Mouse (Mus musculus) heart, embryonic 14.5 days (tissue): Measurements from ENCODE around the gene Ahdc1. TPM values are rescaled to one million over a fixed set of nuclear protein-coding genes. Genes with fewer than 3 reads are reported as not detected.

Experiments
- ATAC-seq: fragments of 200-750 bp; cut with Nextera tagmentation; 2 replicates; pipeline ENCODE4 v1.8.0; 2017; ENCODE audit warnings: low read depth, moderate TSS enrichment; ENCODE audit not compliant: insufficient number of reproducible peaks, insufficient read depth, low FRiP score
- H3K27ac ChIP-seq, 2 experiments: fragments of 200-500 bp in 1 of 2; fragments of 300-500 bp in 1 of 2; sonication (generic) in 1 of 2; replicated peaks in 1 of 2; 2 replicates each; pipeline ENCODE4 v1.5.1; 2012 to 2014; ENCODE audit warnings: low read depth in 2 of 2, low read length in 2 of 2, control low read depth in 1 of 2, mild to moderate bottlenecking in 1 of 2, mixed read lengths in 1 of 2; ENCODE audit not compliant: control insufficient read depth in 1 of 2, insufficient read depth in 1 of 2
- H3K27me3 ChIP-seq: fragments of 300-500 bp; sonication (generic); 2 replicates; pipeline ENCODE4 v1.6.1; 2014; ENCODE audit warnings: mild to moderate bottlenecking, low read length, control low read depth; ENCODE audit not compliant: control insufficient read depth, insufficient read depth
- H3K36me3 ChIP-seq: fragments of 300-500 bp; sonication (generic); 2 replicates; pipeline ENCODE4 v1.6.1; 2014; ENCODE audit warnings: mild to moderate bottlenecking, control low read depth, low read length, mixed read lengths; ENCODE audit not compliant: control insufficient read depth, insufficient read depth
- H3K4me1 ChIP-seq, 2 experiments: fragments of 200-500 bp in 1 of 2; fragments of 300-500 bp in 1 of 2; sonication (generic) in 1 of 2; 2 replicates each; pipeline ENCODE4 v1.6.1; 2012 to 2014; ENCODE audit warnings: low read length in 2 of 2, control low read depth in 1 of 2, mixed read lengths in 1 of 2; ENCODE audit not compliant: control insufficient read depth in 2 of 2, insufficient read depth in 2 of 2
- H3K4me2 ChIP-seq: fragments of 300-500 bp; sonication (generic); 2 replicates; pipeline ENCODE4 v1.6.1; 2014; ENCODE audit warnings: mild to moderate bottlenecking, low read length
- H3K4me3 ChIP-seq, 2 experiments: fragments of 200-500 bp in 1 of 2; fragments of 300-500 bp in 1 of 2; sonication (generic) in 1 of 2; 2 replicates each; pipeline ENCODE4 v1.5.1; 2012 to 2014; ENCODE audit warnings: low read length in 2 of 2, mild to moderate bottlenecking in 2 of 2, control low read depth in 1 of 2, low read depth in 1 of 2, moderate library complexity in 1 of 2; ENCODE audit not compliant: control insufficient read depth in 1 of 2, insufficient read depth in 1 of 2
- H3K9ac ChIP-seq: fragments of 300-500 bp; sonication (generic); 2 replicates; pipeline ENCODE4 v1.6.1; 2014; ENCODE audit warnings: mild to moderate bottlenecking, low read length
- H3K9me3 ChIP-seq: fragments of 300-500 bp; sonication (generic); 2 replicates; pipeline ENCODE4 v1.6.1; 2016; ENCODE audit warnings: low read length, control low read depth; ENCODE audit not compliant: control insufficient read depth
- WGBS: fragments of 180-500 bp; shearing (Covaris S2); extraction: QIAGEN DNeasy Blood & Tissue Kit; methylation state at CpG from one replicate; pipeline ENCODE4 v1.1.7; 2014; 5-methylcytosine and 5-hydroxymethylcytosine counted together
- polyA plus RNA-seq: library from polyadenylated mRNA; unstranded; fragments of >200 nt; fragmentation: Nextera tagmentation; extraction: Ambion mirVana; gene quantifications from 2 replicates; pipeline ENCODE4 v1.2.1, GENCODE M21; 2014

Ahdc1 gene
- polyA plus RNA-seq, 1 experiment from 2014 or later = 9.0 TPM

DNA sequence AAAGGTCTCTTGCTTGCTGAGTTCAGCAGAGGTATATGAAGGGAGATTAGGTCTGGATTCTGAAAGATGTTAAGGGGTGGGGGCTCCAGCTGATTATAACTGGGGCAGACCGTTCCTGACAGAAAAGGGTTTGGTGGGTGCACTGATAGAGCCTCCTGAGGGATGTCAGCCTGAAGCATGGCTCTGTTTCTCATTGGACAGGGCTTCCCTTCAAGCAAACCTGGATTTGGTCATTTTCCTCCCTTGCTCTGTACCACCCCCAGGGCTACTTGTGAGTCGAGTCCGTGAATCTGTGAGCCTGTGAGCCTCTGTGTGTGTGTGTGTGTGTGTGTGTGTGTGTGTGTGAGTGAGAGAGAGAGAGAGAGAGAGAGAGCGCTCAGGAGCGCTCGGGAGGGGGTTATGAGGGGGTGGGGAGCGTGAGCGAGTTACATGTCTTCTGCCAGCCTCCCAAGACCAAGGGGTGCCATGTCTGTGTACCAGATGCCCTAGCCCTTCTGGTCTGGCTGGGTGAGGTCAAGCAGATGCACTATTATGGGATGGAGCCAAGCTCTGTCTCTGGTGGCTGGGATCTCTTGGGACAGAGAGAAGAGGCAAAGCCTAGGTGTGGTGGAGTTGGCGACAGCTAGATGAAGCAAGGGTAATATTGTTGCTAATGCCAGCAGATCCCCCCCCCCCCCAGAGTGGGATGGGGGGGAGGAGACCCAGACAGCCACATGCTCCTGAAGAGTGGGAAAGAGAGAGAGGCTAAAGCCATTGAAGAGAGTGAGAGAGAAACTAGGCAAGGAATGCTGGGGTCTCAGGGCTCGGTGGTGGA, 4.0 kb downstream of the Ahdc1 start:
- Histone ChIP-seq H3K4me3 (no peak overlapping the region; a peak in 1 of 4 replicates), H3K4me1 (peaks cover 48 to 65% of the 10 kb centered on the region in 2 experiments)

DNA sequence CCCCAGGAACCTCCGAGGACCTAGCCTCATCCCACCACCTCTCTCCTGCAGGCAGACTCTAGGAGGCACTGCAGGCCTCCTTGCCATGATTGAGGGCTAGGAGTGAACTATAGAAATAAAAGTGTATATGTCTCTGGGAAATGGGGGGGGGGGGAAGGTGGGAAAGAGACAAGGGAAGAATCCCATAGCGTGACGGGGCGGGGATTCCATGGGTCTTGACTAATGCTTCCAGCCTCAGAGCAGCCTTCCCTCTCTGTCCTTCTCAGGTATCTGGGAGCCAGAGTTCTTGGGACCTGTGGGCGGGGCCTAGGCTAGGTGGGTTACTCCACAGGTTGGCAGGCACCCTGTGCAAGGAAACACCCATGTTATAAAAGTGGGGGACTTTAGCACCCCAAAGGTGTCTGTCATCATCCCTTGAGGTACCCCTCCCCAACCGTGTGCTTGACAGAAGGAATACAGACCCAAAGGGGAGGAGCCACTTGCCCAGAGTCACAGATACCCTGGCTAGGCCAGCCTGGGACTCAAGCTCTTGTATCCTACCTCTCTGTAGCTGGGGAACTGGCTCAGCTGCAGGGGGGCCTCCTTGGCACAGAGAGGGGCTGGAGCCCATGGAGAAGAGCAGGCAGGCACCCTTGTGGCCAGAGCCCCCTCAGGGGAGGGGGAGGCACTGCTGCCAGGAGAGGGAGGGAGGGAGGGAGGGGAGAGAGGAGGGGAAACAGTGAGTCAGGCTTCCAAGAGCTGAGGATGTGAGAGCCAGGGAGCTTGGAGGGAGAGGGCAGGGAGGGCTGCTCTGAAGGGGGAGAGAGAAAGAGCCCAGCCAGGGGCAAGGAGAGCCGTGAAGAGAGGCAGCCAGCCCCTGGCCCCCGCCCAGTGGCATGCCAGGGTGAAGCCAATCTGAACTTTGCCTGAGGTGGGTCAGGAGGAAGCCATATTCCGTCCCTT, 4.9 kb downstream of the Ahdc1 start:
- 30% methylated on average over 9 of the region's 9 CpGs for WGBS
- Histone ChIP-seq H3K9me3 (no peaks in the 10 kb centered on the region), H3K4me3 (no peak overlapping the region), H3K36me3 (peaks cover 16% of the 10 kb centered on the region; the same call in 1 of the 2 replicates), H3K9ac (peak overlapping the region; percentile 48), H3K27ac (peak overlapping the region; percentile 56 to 97), H3K27me3 (no peaks in the 10 kb centered on the region), H3K4me2 (peak overlapping the region; percentile 88), H3K4me1 (peaks cover 50 to 68% of the 10 kb centered on the region in 2 experiments)
- ATAC-seq = peak; percentile 19; the same call in 1 of the 2 replicates

More for the DNA sequence above, 4.0 kb downstream of the Ahdc1 start:
- ATAC-seq = no peak
- 27% methylated on average over 10 of the region's 10 CpGs for WGBS
- Histone ChIP-seq H3K27ac (peak overlapping the region; percentile 4 to 97; a peak in 3 of 4 replicates), H3K4me2 (peak overlapping the region; percentile 88), H3K9ac (peak overlapping the region; percentile 50), H3K27me3 (no peaks in the 10 kb centered on the region), H3K36me3 (peaks cover 15% of the 10 kb centered on the region; the same call in 1 of the 2 replicates), H3K9me3 (no peaks in the 10 kb centered on the region)

DNA sequence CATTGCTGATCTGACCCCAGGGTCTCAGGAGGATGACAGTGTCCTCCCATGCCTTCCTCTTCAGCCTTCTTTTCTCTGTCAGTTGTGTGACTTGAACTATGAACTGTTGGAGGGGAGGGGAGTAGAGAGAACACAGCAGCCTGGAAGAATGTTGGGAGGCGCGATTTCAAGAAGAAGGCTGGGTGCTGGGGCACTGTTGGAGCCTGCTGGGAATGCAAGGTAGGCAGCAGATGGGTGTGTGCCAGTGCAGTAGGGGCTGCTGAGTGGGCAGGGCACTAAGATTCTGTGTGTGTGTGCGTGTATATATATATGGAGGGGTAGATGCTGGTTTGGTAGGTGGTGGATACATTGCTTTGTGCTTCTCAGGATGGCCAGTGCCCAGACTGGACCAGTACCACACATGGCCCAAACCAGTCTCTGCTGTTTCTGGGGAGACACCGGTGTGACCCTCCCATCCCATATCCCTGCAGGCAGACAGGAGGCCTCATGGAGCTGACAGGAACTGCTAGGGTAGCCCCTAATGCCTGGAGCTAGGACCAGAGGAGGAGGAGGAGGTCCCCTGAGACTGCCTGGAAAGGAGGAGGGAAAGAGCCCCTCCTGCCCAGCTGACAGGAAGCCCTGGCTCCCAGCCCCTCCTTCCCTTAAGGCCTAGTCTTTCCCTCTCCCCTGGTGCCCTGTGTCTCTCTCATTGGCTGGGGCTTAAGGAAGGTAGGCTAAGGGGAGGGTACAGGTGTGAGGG, 5.8 kb downstream of the Ahdc1 start:
- H3K4me2 ChIP-seq = peak overlapping the region; percentile 36
- H3K4me3 ChIP-seq = no peak overlapping the region
- H3K9me3 ChIP-seq = no peaks in the 10 kb centered on the region
- H3K27ac ChIP-seq = peak overlapping the region; percentile 56 to 97
- 0 out of 2 replicates have a peak, but pooled peaks have one; percentile 7 for ATAC-seq
- 40% methylated on average over 4 of the region's 4 CpGs for WGBS
- H3K36me3 ChIP-seq = peaks cover 16% of the 10 kb centered on the region; the same call in 1 of the 2 replicates
- H3K9ac ChIP-seq = peak overlapping the region; percentile 3
- H3K4me1 ChIP-seq = peaks cover 57 to 76% of the 10 kb centered on the region in 2 experiments
- no peaks in the 10 kb centered on the region for H3K27me3 ChIP-seq

- Histone ChIP-seq H3K4me3 (no peak overlapping the region), H3K4me1 (peaks cover 65 to 85% of the 10 kb centered on the region in 2 experiments), H3K27me3 (no peaks in the 10 kb centered on the region), H3K9me3 (no peaks in the 10 kb centered on the region), H3K9ac (peak overlapping the region; percentile 30), H3K36me3 (peaks cover 16% of the 10 kb centered on the region; the same call in 1 of the 2 replicates), H3K4me2 (no peak overlapping the region), H3K27ac (peak overlapping the region in 1 of 2 experiments; percentile 97; a peak in 1 of 4 replicates)
- no peak for ATAC-seq
- WGBS = 61% methylated on average over 6 of the region's 6 CpGs
Observed at GRCm38 (mm10) chr4:133017597-133018262, 6.7 kb downstream of the Ahdc1 start.

DNA sequence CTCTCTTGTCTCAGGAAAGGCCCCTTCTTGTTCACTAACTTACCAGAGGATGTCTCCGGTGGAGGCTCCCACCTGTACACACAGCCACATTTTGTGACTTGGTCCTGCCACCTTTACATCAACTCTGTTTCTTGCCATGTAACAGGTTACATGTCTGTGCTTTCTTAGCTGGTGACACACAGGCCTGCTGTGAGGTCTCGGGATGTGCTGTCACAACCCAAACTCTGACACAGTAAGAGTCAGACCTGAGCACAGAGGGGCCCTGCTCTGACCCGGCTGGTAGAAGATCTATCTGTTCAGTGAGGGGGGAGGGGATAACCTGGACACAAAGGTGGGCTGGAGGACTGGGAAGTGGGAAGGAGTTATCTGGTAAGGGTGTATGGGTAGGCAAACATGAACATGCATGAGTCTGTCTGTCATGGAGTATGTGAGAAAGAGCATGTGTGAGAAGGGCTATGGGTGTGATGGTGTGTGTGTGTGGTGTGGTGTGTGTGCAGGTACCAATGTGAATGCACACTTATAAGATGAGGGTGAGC, 7.3 kb downstream of the Ahdc1 start:
- Histone ChIP-seq H3K4me2 (no peak overlapping the region), H3K9me3 (no peaks in the 10 kb centered on the region), H3K27ac (no peak overlapping the region), H3K4me1 (peaks cover 70 to 91% of the 10 kb centered on the region in 2 experiments), H3K36me3 (peaks cover 16% of the 10 kb centered on the region; the same call in 1 of the 2 replicates), H3K9ac (peak overlapping the region; percentile 30; the same call in 1 of the 2 replicates), H3K27me3 (no peaks in the 10 kb centered on the region), H3K4me3 (no peak overlapping the region)
- 67% methylated on average over 3 of the region's 3 CpGs for WGBS
- ATAC-seq = no peak

DNA sequence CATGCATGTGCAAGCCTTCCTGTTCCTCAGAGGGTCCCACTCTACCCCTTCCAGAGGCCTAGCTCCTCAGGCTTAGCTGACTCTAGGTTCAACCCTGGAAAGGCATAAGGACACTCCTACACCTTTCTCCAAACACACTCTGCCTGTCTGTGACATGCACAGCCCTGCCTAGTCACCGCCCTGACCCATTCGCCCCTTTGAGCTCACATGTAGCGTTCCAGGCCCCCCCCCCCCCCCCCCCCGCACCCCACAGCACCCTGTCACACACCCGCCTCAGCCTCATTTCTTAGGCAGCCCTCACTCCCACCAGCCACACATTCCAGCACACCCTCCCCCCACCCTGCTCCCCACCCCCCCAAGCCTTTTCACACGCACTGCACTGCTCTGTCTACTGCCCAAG, 9.7 kb downstream of the Ahdc1 start:
- WGBS = 47% methylated on average over 5 of the region's 6 CpGs
- Histone ChIP-seq H3K27me3 (no peaks in the 10 kb centered on the region), H3K4me2 (no peak overlapping the region), H3K9me3 (no peaks in the 10 kb centered on the region), H3K36me3 (peaks cover 16% of the 10 kb centered on the region; the same call in 1 of the 2 replicates), H3K4me3 (no peak overlapping the region), H3K4me1 (peaks cover 77 to 91% of the 10 kb centered on the region in 2 experiments), H3K9ac (peak overlapping the region; percentile 53), H3K27ac (peak overlapping the region in 1 of 2 experiments; percentile 37; a peak in 1 of 4 replicates)
- no peak for ATAC-seq
